Mouse (Mus musculus): ENCODE measurements around the gene Odf3b. TPM values are rescaled to one million over a fixed set of nuclear protein-coding genes. Genes with fewer than 3 reads are reported as not detected.

Gene Odf3b
- 0.27 and 0.51 TPM in 2 replicates for polyA plus RNA-seq (2016; fragmentation: Nextera tagmentation; extraction: Ambion mirVana)

DNA sequence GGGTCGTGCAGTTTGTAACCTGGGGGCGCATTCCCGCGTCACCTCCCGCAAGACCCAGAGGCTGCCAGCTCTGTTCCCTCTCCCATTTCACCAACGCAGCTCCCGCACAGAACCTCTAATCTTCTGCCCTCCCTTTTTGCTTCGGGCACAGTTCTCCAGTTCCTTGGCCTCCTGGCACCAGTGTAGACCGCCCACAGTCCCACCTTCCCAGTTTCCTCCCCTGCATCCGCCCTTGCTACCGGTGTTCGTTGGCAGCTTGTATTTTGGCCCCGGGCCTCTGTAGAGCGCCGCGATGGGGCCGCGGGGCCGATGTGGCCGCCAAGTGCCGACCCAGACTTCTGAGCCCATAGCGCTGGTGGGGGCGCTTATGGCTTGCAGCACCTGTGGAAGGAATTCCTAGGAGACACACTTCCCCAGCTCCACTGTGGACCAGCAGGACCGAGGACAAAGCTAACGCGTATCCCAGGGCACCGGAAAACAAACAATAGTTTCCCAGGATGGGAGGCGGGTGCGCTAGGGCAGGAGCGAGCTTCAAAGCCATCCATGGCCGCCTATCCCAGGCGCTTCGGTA, at the start of gene Odf3b:
TSS of gene Odf3b (minus strand) at position 452 of the 571 bp plus-strand sequence.
- WGBS: under 1% methylated on average over 33 of the region's 33 CpGs
- H3K4me3 ChIP-seq: peak within 1 kb of the TSS; percentile 30
- H3K27me3 ChIP-seq: peaks cover 52% of the 10 kb centered on the region
- H3K27ac ChIP-seq: no peak within 1 kb of the TSS
- peaks cover 16% of the 10 kb centered on the region for H3K4me1 ChIP-seq
- H3K36me3 ChIP-seq: no peaks in the 10 kb centered on the region
- H3K9me3 ChIP-seq: no peaks in the 10 kb centered on the region
- ATAC-seq (ENCODE audit: insufficient number of reproducible peaks, insufficient read depth, low FRiP score, low TSS enrichment): no peak
- peak within 1 kb of the TSS; percentile 64 for H3K4me2 ChIP-seq (replicated peaks)
- peak within 1 kb of the TSS; percentile 16; the same call in 1 of the 2 replicates for H3K9ac ChIP-seq

DNA sequence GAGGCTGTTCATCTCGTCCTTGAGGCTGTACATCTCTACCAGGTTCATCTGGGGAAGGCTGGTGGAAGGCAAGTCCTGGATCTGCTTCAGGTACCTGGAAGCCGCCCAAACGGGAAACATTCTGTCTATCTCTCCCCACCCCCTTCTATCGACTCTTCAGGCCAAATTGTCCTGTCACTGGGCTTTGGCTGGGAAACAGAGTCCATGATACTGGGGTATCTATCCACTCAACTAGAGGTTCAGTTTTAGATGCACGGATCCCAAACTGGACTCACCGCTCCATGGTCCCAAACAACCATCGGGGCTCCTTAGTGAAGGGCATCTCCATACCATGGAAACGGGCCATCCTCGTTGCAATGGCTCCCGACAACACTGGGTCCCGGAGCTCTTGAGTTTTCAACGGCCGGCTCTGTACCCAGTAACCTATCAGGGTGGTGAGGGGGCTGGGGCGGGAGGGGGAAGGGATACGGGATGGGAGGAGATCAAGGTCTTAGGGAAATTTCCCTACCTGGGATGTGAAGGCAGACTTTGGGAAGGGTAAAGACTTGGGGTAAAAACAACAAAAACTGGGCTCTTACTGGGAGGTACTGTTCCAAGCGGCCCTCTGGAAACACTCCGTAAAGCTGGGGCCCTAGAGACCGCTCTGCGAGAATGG, 49.2 kb upstream of the Odf3b start:
- Histone ChIP-seq H3K27ac (no peak overlapping the region), H3K36me3 (peaks cover 19% of the 10 kb centered on the region), H3K27me3 (0 out of 2 replicates have a peak, but pooled peaks cover 2% of the 10 kb centered on the region), H3K4me2 (replicated peaks) (peak overlapping the region; percentile 84), H3K4me3 (peak overlapping the region; percentile 67), H3K4me1 (peaks cover 16% of the 10 kb centered on the region), H3K9ac (peak overlapping the region; percentile 79), H3K9me3 (no peaks in the 10 kb centered on the region)
- 81% methylated on average over 19 of the region's 19 CpGs for WGBS
- no peak for ATAC-seq (ENCODE audit: insufficient number of reproducible peaks, insufficient read depth, low FRiP score, low TSS enrichment)

DNA sequence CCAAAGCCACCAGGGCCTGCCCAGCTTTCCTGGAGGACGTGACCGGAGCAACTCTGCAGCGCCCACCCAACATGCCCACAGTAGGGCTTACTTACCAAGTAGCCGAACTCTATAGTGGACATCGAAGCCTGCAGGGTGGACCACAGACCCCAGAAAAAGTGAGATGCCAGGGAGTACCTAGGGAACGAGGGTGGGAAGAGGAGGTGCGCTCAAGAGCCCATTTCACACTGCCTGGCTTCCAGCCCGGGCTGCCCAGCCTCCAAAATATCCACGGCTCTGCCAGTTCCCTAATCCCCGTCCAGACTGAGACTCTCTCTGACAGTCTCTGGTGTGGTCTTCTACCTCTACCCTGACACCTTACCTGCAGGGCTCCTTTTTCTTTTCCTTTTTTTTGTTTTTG, 47.6 kb upstream of the Odf3b start:
- ATAC-seq (ENCODE audit: insufficient number of reproducible peaks, insufficient read depth, low FRiP score, low TSS enrichment): no peak

DNA sequence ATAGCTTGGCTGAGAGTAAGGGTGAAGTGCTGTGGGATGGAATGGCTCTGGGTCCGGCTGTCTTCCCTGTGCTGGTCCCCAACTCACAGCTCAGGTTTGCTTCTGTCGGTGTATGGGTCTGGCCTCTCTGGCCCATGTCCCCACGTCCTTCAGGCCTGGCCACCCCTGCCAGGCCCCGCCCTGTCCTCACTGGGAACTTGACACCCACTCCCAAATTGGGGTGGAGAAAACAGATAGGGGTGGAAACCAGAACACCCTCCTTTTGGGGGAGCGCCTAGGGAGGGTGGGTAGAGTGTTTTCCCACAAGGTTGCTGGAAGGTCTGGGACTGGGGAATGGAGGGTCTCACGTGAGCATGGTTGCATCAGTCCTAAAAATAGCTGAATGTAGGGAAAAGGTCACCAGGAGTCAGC, 46.6 kb upstream of the Odf3b start, which contains the start of gene Cpt1b:
TSS of gene Cpt1b (minus strand) at position 153 of the 411 bp plus-strand sequence.
- WGBS: 24% methylated on average over 6 of the region's 6 CpGs

More for the DNA sequence above, 47.6 kb upstream of the Odf3b start:
- H3K4me3 ChIP-seq: no peak overlapping the region
- H3K27ac ChIP-seq: no peak overlapping the region
- no peaks in the 10 kb centered on the region for H3K9me3 ChIP-seq
- H3K27me3 ChIP-seq: 0 out of 2 replicates have a peak, but pooled peaks cover 2% of the 10 kb centered on the region
- H3K36me3 ChIP-seq: peaks cover 19% of the 10 kb centered on the region
- no peak overlapping the region for H3K9ac ChIP-seq
- no peak overlapping the region for H3K4me2 ChIP-seq (replicated peaks)
- H3K4me1 ChIP-seq: peaks cover 16% of the 10 kb centered on the region
- 87% methylated on average over 10 of the region's 10 CpGs for WGBS

DNA sequence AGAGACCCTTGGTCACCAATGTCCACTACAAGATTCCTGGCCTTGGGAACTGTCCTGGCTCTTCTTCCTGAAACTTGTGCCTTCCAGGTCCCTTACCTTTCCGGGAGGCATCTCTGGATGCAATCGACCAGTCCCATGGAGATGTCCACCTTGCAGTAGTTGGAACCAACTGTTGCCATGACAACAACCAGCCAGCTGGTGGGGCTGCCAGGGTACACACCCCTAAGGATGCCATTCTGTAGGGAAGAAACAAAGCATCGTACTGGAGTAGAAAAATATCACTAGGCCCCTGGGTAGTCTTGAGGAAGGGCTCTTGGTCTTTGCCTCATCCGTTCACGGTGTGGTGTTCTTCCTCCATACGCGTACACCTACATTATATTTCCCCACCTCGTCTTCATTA, 45.5 kb upstream of the Odf3b start:
- Histone ChIP-seq H3K4me3 (no peak overlapping the region), H3K4me2 (replicated peaks) (no peak overlapping the region), H3K27me3 (0 out of 2 replicates have a peak, but pooled peaks cover 2% of the 10 kb centered on the region), H3K27ac (no peak overlapping the region), H3K9me3 (no peaks in the 10 kb centered on the region), H3K36me3 (peaks cover 22% of the 10 kb centered on the region), H3K9ac (no peak overlapping the region), H3K4me1 (peaks cover 13% of the 10 kb centered on the region)
- ATAC-seq (ENCODE audit: insufficient number of reproducible peaks, insufficient read depth, low FRiP score, low TSS enrichment): no peak
- 85% methylated on average over 8 of the region's 8 CpGs for WGBS

More for the DNA sequence above, 46.6 kb upstream of the Odf3b start, which contains the start of gene Cpt1b:
- Histone ChIP-seq H3K9me3 (no peaks in the 10 kb centered on the region), H3K4me3 (no peak within 1 kb of the TSS), H3K4me2 (replicated peaks) (0 out of 2 replicates have a peak within 1 kb of the TSS, but pooled peaks have one; percentile 12), H3K9ac (no peak within 1 kb of the TSS), H3K36me3 (peaks cover 19% of the 10 kb centered on the region), H3K27me3 (0 out of 2 replicates have a peak, but pooled peaks cover 2% of the 10 kb centered on the region), H3K4me1 (peaks cover 16% of the 10 kb centered on the region), H3K27ac (no peak within 1 kb of the TSS)
- no peak for ATAC-seq (ENCODE audit: insufficient number of reproducible peaks, insufficient read depth, low FRiP score, low TSS enrichment)

DNA sequence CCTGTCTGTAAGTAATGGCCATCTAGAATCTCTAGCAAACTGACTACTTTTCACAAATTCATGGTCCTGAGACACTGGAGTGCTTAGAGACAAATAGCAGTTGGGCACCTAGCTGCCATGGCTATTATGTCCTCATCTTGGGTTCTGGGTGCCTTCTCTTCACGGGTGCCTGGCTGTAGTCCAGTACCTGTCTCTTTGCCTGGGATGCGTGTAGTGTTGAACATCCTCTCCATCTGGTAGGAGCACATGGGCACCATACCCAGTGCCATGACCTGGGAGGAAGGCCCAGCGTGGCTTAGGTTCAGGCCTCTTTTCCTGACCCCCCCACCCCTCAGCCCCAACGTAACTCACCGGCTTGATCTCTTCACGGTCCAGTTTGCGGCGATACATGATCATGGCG, 42.9 kb upstream of the Odf3b start:
- ATAC-seq (ENCODE audit: insufficient number of reproducible peaks, insufficient read depth, low FRiP score, low TSS enrichment): no peak
- 90% methylated on average over 9 of the region's 9 CpGs for WGBS
- Histone ChIP-seq H3K9me3 (no peaks in the 10 kb centered on the region), H3K4me3 (no peak overlapping the region), H3K27ac (no peak overlapping the region), H3K4me2 (replicated peaks) (no peak overlapping the region), H3K27me3 (0 out of 2 replicates have a peak, but pooled peaks cover 2% of the 10 kb centered on the region), H3K4me1 (peaks cover 7% of the 10 kb centered on the region; the same call in 1 of the 2 replicates), H3K9ac (no peak overlapping the region), H3K36me3 (peaks cover 20% of the 10 kb centered on the region)

DNA sequence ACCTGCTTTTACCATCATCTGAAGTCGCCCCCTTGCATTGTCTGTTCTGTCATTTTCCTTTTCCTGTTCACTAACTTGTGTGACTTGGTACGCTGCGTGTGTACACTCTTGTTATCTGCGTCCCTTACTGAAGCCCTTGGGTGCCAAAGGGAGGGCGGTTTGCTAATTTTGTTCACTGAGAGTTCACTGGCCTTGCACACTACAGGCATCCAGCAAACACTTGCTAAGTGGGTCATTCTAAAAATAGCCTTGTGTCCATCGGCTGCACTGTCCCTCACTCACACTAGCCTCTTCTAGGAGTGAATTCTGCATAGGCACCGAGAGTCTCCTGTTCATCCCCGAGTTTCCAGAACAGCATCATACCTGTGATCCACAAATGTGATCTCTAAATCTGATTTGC, 36.2 kb upstream of the Odf3b start:
- 0 out of 2 replicates have a peak, but pooled peaks cover 1% of the 10 kb centered on the region for H3K9me3 ChIP-seq
- no peaks in the 10 kb centered on the region for H3K27me3 ChIP-seq
- no peak overlapping the region for H3K9ac ChIP-seq
- no peak for ATAC-seq (ENCODE audit: insufficient number of reproducible peaks, insufficient read depth, low FRiP score, low TSS enrichment)
- 87% methylated on average over 8 of the region's 8 CpGs for WGBS
- peaks cover 5% of the 10 kb centered on the region; the same call in 1 of the 2 replicates for H3K36me3 ChIP-seq
- no peaks in the 10 kb centered on the region for H3K4me1 ChIP-seq
- no peak overlapping the region for H3K4me3 ChIP-seq
- no peak overlapping the region for H3K27ac ChIP-seq
- H3K4me2 ChIP-seq (replicated peaks): no peak overlapping the region

DNA sequence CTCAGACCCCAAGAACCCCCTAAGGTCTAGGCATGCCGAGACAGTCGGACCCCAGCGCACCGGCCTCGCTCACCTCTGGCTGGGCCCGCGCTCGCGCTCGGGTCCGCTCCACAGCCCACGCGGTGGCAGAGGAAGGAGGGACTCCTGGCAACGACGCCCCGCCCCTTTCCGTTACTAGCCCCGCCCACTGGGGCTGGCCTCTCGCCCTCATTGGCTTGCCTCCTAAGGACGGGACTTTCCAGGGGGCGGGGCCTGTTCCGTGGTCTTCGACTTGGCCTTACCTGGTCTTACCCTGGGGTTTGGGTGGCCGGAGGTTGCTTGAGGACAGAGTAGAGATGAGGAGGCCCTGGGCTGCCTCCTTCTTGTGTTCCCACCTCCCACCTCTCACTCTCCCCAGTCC, 31.0 kb upstream of the Odf3b start, which contains the start of gene Syce3:
TSS of gene Syce3 (minus strand) at position 386 of the 400 bp plus-strand sequence.
- no peak within 1 kb of the TSS for H3K9ac ChIP-seq
- H3K27me3 ChIP-seq: no peaks in the 10 kb centered on the region
- 87% methylated on average over 24 of the region's 24 CpGs for WGBS
- H3K9me3 ChIP-seq: 0 out of 2 replicates have a peak, but pooled peaks cover 7% of the 10 kb centered on the region
- no peak within 1 kb of the TSS for H3K4me3 ChIP-seq
- no peak within 1 kb of the TSS for H3K4me2 ChIP-seq (replicated peaks)
- no peaks in the 10 kb centered on the region for H3K4me1 ChIP-seq
- H3K27ac ChIP-seq: no peak within 1 kb of the TSS
- H3K36me3 ChIP-seq: no peaks in the 10 kb centered on the region
- 0 out of 2 replicates have a peak, but pooled peaks have one; percentile 35 for ATAC-seq (ENCODE audit: insufficient number of reproducible peaks, insufficient read depth, low FRiP score, low TSS enrichment)

DNA sequence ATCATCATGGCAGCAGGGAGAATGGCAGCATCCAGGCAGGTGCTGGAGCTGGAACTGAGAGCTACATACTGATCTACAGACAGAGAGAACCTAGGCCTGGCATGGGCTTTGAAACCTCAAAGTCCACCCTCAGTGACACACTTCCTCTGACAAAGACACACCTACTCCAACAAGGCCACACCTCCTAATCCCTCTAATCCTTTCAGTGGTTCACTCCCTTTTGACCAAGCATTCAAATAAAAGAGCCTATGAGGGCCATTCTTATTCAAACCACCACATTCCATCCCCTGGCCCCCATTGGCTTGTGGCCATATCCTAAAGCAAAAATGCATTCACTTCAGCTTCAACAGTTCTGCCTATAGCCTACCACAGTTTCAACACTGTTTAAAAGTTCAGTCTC, 27.6 kb upstream of the Odf3b start:
- ATAC-seq (ENCODE audit: insufficient number of reproducible peaks, insufficient read depth, low FRiP score, low TSS enrichment): no peak
- H3K36me3 ChIP-seq: no peaks in the 10 kb centered on the region
- no peak overlapping the region for H3K4me3 ChIP-seq

DNA sequence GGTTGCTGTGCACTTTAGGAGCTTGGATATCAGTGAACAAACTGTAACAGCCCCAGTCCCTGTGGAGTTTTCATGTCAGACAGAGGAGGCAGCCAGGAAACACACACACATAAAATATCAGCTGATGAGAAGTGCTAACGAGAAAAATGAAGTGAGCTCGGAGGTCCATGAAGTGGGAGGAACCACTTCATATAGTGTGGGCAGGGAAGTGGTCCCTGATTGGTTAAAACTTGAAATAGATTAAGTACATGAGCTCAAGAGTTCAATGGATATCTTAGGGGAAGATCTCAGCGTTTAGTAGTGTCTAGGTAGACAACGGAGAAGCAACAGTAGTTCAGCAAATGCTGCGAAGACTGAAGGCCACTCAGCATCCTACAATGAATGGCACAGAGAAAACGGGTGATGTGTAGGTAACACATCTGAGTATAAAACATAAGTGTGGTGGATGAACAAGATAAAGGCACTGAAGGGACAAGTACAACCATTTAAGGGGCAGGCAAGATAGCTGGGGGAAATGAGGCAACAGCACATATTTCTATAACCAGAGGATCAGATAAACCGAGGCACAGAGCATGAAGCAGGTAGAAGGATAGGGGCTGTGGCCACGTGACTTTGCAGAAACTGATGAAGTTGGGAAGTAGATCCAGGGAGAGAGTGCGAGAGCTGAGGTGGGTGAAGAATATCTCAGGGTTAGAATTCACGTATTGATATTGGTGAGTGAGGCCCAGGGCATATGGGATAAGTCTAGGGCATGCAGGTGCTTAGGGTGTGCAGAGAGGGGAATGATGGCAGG, 25.9 kb upstream of the Odf3b start:
- 0 out of 2 replicates have a peak, but pooled peaks cover 4% of the 10 kb centered on the region for H3K9me3 ChIP-seq
- no peaks in the 10 kb centered on the region for H3K27me3 ChIP-seq
- H3K27ac ChIP-seq: no peak overlapping the region
- H3K4me1 ChIP-seq: no peaks in the 10 kb centered on the region
- no peak overlapping the region for H3K9ac ChIP-seq
- WGBS: 81% methylated on average over 10 of the region's 10 CpGs
- ATAC-seq (ENCODE audit: insufficient number of reproducible peaks, insufficient read depth, low FRiP score, low TSS enrichment): no peak
- H3K4me3 ChIP-seq: no peak overlapping the region
- H3K36me3 ChIP-seq: no peaks in the 10 kb centered on the region
- H3K4me2 ChIP-seq (replicated peaks): no peak overlapping the region

More for the DNA sequence above, 27.6 kb upstream of the Odf3b start:
- Histone ChIP-seq H3K9ac (no peak overlapping the region), H3K27me3 (no peaks in the 10 kb centered on the region), H3K27ac (no peak overlapping the region), H3K4me2 (replicated peaks) (no peak overlapping the region), H3K9me3 (0 out of 2 replicates have a peak, but pooled peaks cover 7% of the 10 kb centered on the region), H3K4me1 (no peaks in the 10 kb centered on the region)

DNA sequence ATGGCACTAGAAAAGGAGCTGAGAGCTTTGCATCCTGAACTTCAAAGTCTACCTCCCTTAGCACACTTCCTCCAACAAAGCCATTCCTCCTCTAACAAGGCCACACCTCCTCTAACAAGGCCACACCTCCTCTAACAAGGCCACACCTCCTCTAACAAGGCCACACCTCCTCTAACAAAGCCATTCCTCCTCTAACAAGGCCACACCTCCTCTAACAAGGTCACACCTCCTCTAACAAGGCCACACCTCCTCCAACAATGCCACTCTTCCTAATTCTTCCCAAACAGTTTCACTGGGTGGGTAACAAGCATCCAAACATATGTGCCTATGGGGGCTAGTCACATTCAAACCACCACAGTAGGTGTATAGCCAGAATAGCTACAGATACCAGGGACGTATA, 23.4 kb upstream of the Odf3b start:
- Histone ChIP-seq H3K4me3 (no peak overlapping the region), H3K4me2 (replicated peaks) (no peak overlapping the region), H3K9me3 (no peaks in the 10 kb centered on the region), H3K4me1 (no peaks in the 10 kb centered on the region), H3K27me3 (no peaks in the 10 kb centered on the region), H3K9ac (no peak overlapping the region), H3K27ac (no peak overlapping the region), H3K36me3 (no peaks in the 10 kb centered on the region)
- no peak for ATAC-seq (ENCODE audit: insufficient number of reproducible peaks, insufficient read depth, low FRiP score, low TSS enrichment)
- 85% methylated on average over 1 of the region's 1 CpGs for WGBS
